Mouse (Mus musculus): ENCODE measurements around the gene Antxr2. TPM values are rescaled to one million over a fixed set of nuclear protein-coding genes. Genes with fewer than 3 reads are reported as not detected.

The Antxr2 gene
- polyA plus RNA-seq, 1 experiment from 2014 or later = 6.0 TPM

DNA sequence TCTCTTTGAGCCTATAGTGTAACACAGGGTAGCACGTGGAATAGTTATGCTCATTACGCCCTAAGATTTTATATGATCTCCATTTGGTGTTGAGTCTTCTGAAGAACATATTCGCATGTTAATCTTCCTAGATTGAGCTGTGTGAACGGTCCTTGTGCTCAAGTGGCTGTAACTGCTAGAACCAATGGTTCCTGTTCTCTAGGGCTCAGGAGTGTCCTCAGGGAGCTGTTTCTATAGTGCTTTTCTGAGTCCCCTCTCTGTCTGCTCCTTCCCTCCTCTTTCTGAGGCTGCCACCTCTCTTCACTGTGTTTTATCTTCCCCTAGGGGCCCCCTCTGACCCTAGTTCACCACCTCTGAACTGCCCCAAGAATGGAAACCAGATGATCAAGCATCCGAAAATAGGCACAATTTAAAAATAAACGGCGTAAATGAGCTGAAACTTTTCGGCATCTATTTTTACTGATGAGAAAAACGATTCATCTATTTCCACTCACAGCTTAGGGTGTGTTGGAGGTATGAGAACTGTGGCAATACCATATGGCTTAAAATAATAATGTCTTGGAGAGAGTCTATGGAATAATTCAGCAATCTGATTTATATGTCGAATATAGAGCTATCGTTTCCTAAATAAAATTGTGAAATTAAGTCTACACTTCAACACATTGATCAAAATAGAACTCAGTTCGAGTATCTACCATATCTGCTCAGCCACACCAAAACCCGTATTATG is 124.1 kb downstream of the Antxr2 start:
- no peak overlapping the region for H3K4me3 ChIP-seq (replicated peaks)
- H3K36me3 ChIP-seq (replicated peaks) = no peaks in the 10 kb centered on the region
- no peaks in the 10 kb centered on the region for H3K9me3 ChIP-seq (replicated peaks)
- no peak for ATAC-seq (ENCODE audit: insufficient read depth)
- no peaks in the 10 kb centered on the region for H3K4me1 ChIP-seq (replicated peaks)
- no peak overlapping the region for H3K9ac ChIP-seq
- H3K4me2 ChIP-seq = no peak overlapping the region
- H3K27ac ChIP-seq (replicated peaks) = no peak overlapping the region
- 68% methylated on average over 13 of the region's 13 CpGs for WGBS (ENCODE audit: insufficient replicate concordance)
- no peaks in the 10 kb centered on the region for H3K27me3 ChIP-seq

GRCm38 (mm10) chr5:97905856-97906255 is 125.0 kb downstream of the Antxr2 start:
- H3K36me3 ChIP-seq (replicated peaks) = no peaks in the 10 kb centered on the region
- no peaks in the 10 kb centered on the region for H3K27me3 ChIP-seq
- no peak overlapping the region for H3K4me3 ChIP-seq (replicated peaks)
- no peaks in the 10 kb centered on the region for H3K9me3 ChIP-seq (replicated peaks)
- no peak overlapping the region for H3K9ac ChIP-seq
- WGBS (ENCODE audit: insufficient replicate concordance) = 55% methylated on average over 3 of the region's 3 CpGs
- no peak overlapping the region for H3K27ac ChIP-seq (replicated peaks)
- no peak overlapping the region for H3K4me2 ChIP-seq
- no peaks in the 10 kb centered on the region for H3K4me1 ChIP-seq (replicated peaks)
- ATAC-seq (ENCODE audit: insufficient read depth) = no peak

DNA sequence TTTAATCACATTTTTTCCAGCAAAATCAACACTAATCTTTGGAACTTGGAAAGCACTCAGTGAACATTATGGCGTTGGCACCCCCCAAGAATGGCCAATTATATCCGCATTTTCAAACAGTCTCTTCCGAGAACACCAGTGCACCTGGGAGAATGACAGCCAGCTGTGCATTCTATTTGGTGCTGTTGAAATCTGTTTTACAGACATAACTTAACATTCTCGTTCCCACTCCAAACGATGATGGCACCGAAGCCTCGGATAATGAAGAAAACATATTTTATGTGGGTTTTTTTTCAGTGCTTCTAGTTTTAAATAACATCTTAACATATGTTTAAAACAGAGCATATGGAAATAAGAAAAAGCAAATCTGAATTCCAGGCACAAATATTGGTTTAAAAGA is 129.7 kb downstream of the Antxr2 start:
- no peak for ATAC-seq (ENCODE audit: insufficient read depth)
- no peak overlapping the region for H3K4me2 ChIP-seq
- H3K4me1 ChIP-seq (replicated peaks) = no peaks in the 10 kb centered on the region
- no peak overlapping the region for H3K27ac ChIP-seq (replicated peaks)
- no peak overlapping the region for H3K4me3 ChIP-seq (replicated peaks)
- H3K27me3 ChIP-seq = no peaks in the 10 kb centered on the region
- no peak overlapping the region for H3K9ac ChIP-seq
- WGBS (ENCODE audit: insufficient replicate concordance) = 76% methylated on average over 7 of the region's 7 CpGs
- H3K9me3 ChIP-seq (replicated peaks) = no peaks in the 10 kb centered on the region
- H3K36me3 ChIP-seq (replicated peaks) = no peaks in the 10 kb centered on the region

- WGBS (ENCODE audit: insufficient replicate concordance) = 80% methylated on average over 5 of the region's 5 CpGs
- H3K9me3 ChIP-seq (replicated peaks) = no peaks in the 10 kb centered on the region
- no peak overlapping the region for H3K4me3 ChIP-seq (replicated peaks)
- H3K27me3 ChIP-seq = no peaks in the 10 kb centered on the region
- H3K4me1 ChIP-seq (replicated peaks) = no peaks in the 10 kb centered on the region
- ATAC-seq (ENCODE audit: insufficient read depth) = no peak
- no peak overlapping the region for H3K9ac ChIP-seq
- no peak overlapping the region for H3K4me2 ChIP-seq
- H3K36me3 ChIP-seq (replicated peaks) = no peaks in the 10 kb centered on the region
- no peak overlapping the region for H3K27ac ChIP-seq (replicated peaks)
Observed at GRCm38 (mm10) chr5:97899321-97899720, 131.5 kb downstream of the Antxr2 start.

GRCm38 (mm10) chr5:97885427-97885826 is 145.4 kb downstream of the Antxr2 start:
- 0 out of 2 replicates have a peak, but pooled peaks cover 6% of the 10 kb centered on the region for H3K36me3 ChIP-seq (replicated peaks)
- no peak overlapping the region for H3K9ac ChIP-seq
- no peak for ATAC-seq (ENCODE audit: insufficient read depth)
- 71% methylated on average over 6 of the region's 6 CpGs for WGBS (ENCODE audit: insufficient replicate concordance)
- H3K9me3 ChIP-seq (replicated peaks) = no peaks in the 10 kb centered on the region
- no peak overlapping the region for H3K27ac ChIP-seq (replicated peaks)
- H3K27me3 ChIP-seq = no peaks in the 10 kb centered on the region
- no peak overlapping the region for H3K4me2 ChIP-seq
- H3K4me1 ChIP-seq (replicated peaks) = no peaks in the 10 kb centered on the region
- no peak overlapping the region for H3K4me3 ChIP-seq (replicated peaks)

- no peak for ATAC-seq (ENCODE audit: insufficient read depth)
- H3K27ac ChIP-seq (replicated peaks) = no peak overlapping the region
- no peak overlapping the region for H3K4me2 ChIP-seq
- no peaks in the 10 kb centered on the region for H3K9me3 ChIP-seq (replicated peaks)
- H3K4me3 ChIP-seq (replicated peaks) = no peak overlapping the region
- no peak overlapping the region for H3K9ac ChIP-seq
- 41% methylated on average over 3 of the region's 3 CpGs for WGBS (ENCODE audit: insufficient replicate concordance)
- H3K36me3 ChIP-seq (replicated peaks) = 0 out of 2 replicates have a peak, but pooled peaks cover 6% of the 10 kb centered on the region
- no peaks in the 10 kb centered on the region for H3K4me1 ChIP-seq (replicated peaks)
- no peaks in the 10 kb centered on the region for H3K27me3 ChIP-seq
Observed at GRCm38 (mm10) chr5:97884110-97884509, 146.7 kb downstream of the Antxr2 start.

- Histone ChIP-seq H3K9ac (no peak overlapping the region), H3K27ac (replicated peaks) (no peak overlapping the region), H3K9me3 (replicated peaks) (no peaks in the 10 kb centered on the region), H3K4me3 (replicated peaks) (no peak overlapping the region), H3K27me3 (no peaks in the 10 kb centered on the region), H3K4me1 (replicated peaks) (no peaks in the 10 kb centered on the region), H3K36me3 (replicated peaks) (0 out of 2 replicates have a peak, but pooled peaks cover 6% of the 10 kb centered on the region), H3K4me2 (no peak overlapping the region)
- 60% methylated on average over 2 of the region's 2 CpGs for WGBS (ENCODE audit: insufficient replicate concordance)
- ATAC-seq (ENCODE audit: insufficient read depth) = no peak
Observed at GRCm38 (mm10) chr5:97881421-97881820, 149.4 kb downstream of the Antxr2 start.

DNA sequence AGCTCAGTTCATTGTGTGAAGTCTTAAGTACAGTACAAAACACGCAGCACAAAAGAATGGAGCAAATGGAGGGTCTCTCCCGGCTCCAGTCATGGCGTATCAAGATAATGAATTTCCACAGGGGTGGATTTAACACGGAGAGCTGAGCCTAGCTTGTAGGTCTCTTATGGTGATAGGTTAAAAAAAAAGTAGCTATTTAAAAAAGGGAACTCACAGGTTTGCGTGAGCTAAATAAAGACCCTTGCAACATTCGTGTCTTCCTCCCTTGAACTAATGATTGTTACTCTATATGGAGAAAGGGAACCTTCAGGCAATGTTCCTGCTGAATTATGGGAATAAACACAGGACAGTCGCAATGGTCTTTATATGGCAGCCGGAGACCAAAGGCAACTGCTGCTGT is 150.7 kb downstream of the Antxr2 start:
- no peak overlapping the region for H3K27ac ChIP-seq (replicated peaks)
- H3K4me1 ChIP-seq (replicated peaks) = no peaks in the 10 kb centered on the region
- H3K4me2 ChIP-seq = no peak overlapping the region
- H3K36me3 ChIP-seq (replicated peaks) = 0 out of 2 replicates have a peak, but pooled peaks cover 6% of the 10 kb centered on the region
- no peaks in the 10 kb centered on the region for H3K27me3 ChIP-seq
- no peaks in the 10 kb centered on the region for H3K9me3 ChIP-seq (replicated peaks)
- no peak for ATAC-seq (ENCODE audit: insufficient read depth)
- no peak overlapping the region for H3K9ac ChIP-seq
- WGBS (ENCODE audit: insufficient replicate concordance) = 38% methylated on average over 8 of the region's 8 CpGs
- no peak overlapping the region for H3K4me3 ChIP-seq (replicated peaks)

DNA sequence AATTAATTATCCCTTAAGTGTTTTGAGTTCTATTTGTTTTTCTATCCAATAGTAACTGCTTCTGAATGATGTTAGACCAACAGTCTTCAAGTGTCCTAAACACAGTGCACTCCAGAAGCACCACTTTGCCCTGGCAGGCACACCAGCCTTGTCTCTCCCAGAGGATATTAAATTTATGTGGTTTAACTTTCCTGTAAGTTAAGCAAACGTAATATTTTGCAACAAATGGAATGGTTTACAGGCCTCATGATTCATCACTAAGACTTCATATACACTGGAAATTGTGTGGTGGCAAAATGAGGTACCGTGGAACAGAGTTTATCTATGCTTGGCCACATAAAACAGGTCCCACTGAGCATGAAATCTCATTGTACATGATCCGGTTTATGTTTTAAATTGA is 152.0 kb downstream of the Antxr2 start:
- no peaks in the 10 kb centered on the region for H3K4me1 ChIP-seq (replicated peaks)
- no peaks in the 10 kb centered on the region for H3K27me3 ChIP-seq
- no peak for ATAC-seq (ENCODE audit: insufficient read depth)
- no peak overlapping the region for H3K9ac ChIP-seq
- no peak overlapping the region for H3K4me2 ChIP-seq
- 42% methylated on average over 3 of the region's 3 CpGs for WGBS (ENCODE audit: insufficient replicate concordance)
- H3K4me3 ChIP-seq (replicated peaks) = no peak overlapping the region
- H3K9me3 ChIP-seq (replicated peaks) = no peaks in the 10 kb centered on the region
- no peaks in the 10 kb centered on the region for H3K36me3 ChIP-seq (replicated peaks)
- H3K27ac ChIP-seq (replicated peaks) = no peak overlapping the region

GRCm38 (mm10) chr5:97878215-97878794 is 152.5 kb downstream of the Antxr2 start:
- H3K9ac ChIP-seq = no peak overlapping the region
- no peaks in the 10 kb centered on the region for H3K9me3 ChIP-seq (replicated peaks)
- WGBS (ENCODE audit: insufficient replicate concordance) = 44% methylated on average over 1 of the region's 1 CpGs
- H3K4me1 ChIP-seq (replicated peaks) = no peaks in the 10 kb centered on the region
- no peaks in the 10 kb centered on the region for H3K36me3 ChIP-seq (replicated peaks)
- no peak overlapping the region for H3K27ac ChIP-seq (replicated peaks)
- no peak overlapping the region for H3K4me3 ChIP-seq (replicated peaks)
- no peaks in the 10 kb centered on the region for H3K27me3 ChIP-seq
- H3K4me2 ChIP-seq = no peak overlapping the region
- no peak for ATAC-seq (ENCODE audit: insufficient read depth)

DNA sequence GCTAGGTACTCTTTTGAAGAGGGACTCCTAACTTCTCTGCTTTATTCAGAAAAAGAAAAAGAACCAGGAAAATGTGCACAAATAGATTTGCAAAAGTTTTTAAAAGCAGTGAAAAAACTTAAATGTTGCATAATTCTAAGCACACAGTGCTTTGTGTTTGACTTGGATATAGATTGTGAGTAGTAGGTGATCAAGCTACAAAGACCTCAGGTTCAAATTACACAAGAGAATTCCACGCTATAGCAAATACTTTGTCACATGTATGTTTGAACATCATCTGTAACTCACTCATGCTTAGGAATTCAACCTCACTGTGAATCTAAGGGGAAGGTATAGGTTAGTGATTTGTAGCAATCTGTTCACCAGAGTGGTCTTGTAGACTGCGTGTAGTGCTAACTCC is 153.9 kb downstream of the Antxr2 start:
- 75% methylated on average over 2 of the region's 2 CpGs for WGBS (ENCODE audit: insufficient replicate concordance)
- no peak for ATAC-seq (ENCODE audit: insufficient read depth)
- Histone ChIP-seq H3K4me1 (replicated peaks) (no peaks in the 10 kb centered on the region), H3K27me3 (no peaks in the 10 kb centered on the region), H3K27ac (replicated peaks) (no peak overlapping the region), H3K4me2 (no peak overlapping the region), H3K9me3 (replicated peaks) (no peaks in the 10 kb centered on the region), H3K4me3 (replicated peaks) (no peak overlapping the region), H3K36me3 (replicated peaks) (no peaks in the 10 kb centered on the region), H3K9ac (no peak overlapping the region)

DNA sequence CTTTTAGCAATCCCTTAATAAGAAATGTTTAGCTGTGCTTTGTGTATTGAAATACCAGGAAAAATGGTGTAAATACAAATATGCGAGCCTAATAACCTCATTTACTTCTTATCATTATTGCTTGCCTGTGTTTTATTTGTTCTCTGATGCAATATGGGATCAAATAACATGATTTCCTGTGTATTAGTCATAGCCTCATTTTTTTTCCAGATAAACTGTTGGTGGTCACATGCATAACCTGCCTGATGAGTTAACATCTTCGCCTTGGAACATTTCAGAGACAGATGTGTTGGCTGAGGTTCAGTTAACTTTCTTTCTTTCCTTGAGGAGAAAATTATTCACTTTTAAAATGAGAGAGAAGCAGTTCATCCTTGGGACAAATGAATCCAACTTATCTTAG is 162.9 kb downstream of the Antxr2 start:
- Histone ChIP-seq H3K27ac (replicated peaks) (no peak overlapping the region), H3K4me2 (no peak overlapping the region), H3K27me3 (no peaks in the 10 kb centered on the region), H3K4me3 (replicated peaks) (no peak overlapping the region), H3K9ac (no peak overlapping the region), H3K36me3 (replicated peaks) (no peaks in the 10 kb centered on the region), H3K9me3 (replicated peaks) (no peaks in the 10 kb centered on the region), H3K4me1 (replicated peaks) (no peaks in the 10 kb centered on the region)
- 49% methylated on average over 2 of the region's 2 CpGs for WGBS (ENCODE audit: insufficient replicate concordance)
- ATAC-seq (ENCODE audit: insufficient read depth) = no peak

Measured in liver, embryonic 15.5 days (tissue).